Mouse (Mus musculus) heart, postnatal 0 days (tissue): ENCODE measurements around the gene Srebf2. TPM values are rescaled to one million over a fixed set of nuclear protein-coding genes. Genes with fewer than 3 reads are reported as not detected.

Experiments
- ATAC-seq: fragments of 200-750 bp; cut with Nextera tagmentation; 2 replicates; pipeline ENCODE4 v1.8.0; 2017; ENCODE audit warnings: low read depth, moderate number of reproducible peaks, moderate library complexity; ENCODE audit not compliant: insufficient read depth
- DNase-seq: peaks from one replicate; pipeline ENCODE4 v3.0.0-alpha.2; 2016; ENCODE audit warnings: low spot score
- H3K27ac ChIP-seq: fragments of 300-500 bp; sonication (generic); 2 replicates; pipeline ENCODE4 v1.5.1; 2014; ENCODE audit warnings: low read depth, mild to moderate bottlenecking
- H3K27me3 ChIP-seq: fragments of 300-500 bp; sonication (generic); 2 replicates; pipeline ENCODE4 v1.6.1; 2014; ENCODE audit warnings: low read length, mixed read lengths; ENCODE audit not compliant: control insufficient read depth, insufficient read depth
- H3K36me3 ChIP-seq: fragments of 300-500 bp; sonication (generic); replicated peaks from 2 replicates; pipeline ENCODE4 v1.6.1; 2014; ENCODE audit warnings: low read length, mixed read lengths; ENCODE audit not compliant: control insufficient read depth, insufficient read depth
- H3K4me1 ChIP-seq: fragments of 300-500 bp; sonication (generic); 2 replicates; pipeline ENCODE4 v1.6.1; 2014; ENCODE audit warnings: antibody characterized with exemption; ENCODE audit not compliant: control insufficient read depth, insufficient read depth
- H3K4me2 ChIP-seq: fragments of 300-500 bp; sonication (generic); 2 replicates; pipeline ENCODE4 v1.6.1; 2014; ENCODE audit warnings: low read depth, mild to moderate bottlenecking, low read length, moderate library complexity
- H3K4me3 ChIP-seq: fragments of 300-500 bp; sonication (generic); 2 replicates; pipeline ENCODE4 v1.5.1; 2014; ENCODE audit warnings: low read depth, low read length
- H3K9ac ChIP-seq: fragments of 300-500 bp; sonication (generic); replicated peaks from 2 replicates; pipeline ENCODE4 v1.6.1; 2014; ENCODE audit warnings: low read depth, low read length, mixed read lengths
- H3K9me3 ChIP-seq: fragments of 300-500 bp; sonication (generic); replicated peaks from 2 replicates; pipeline ENCODE4 v1.6.1; 2016; ENCODE audit warnings: low read length; ENCODE audit not compliant: control insufficient read depth
- CTCF ChIP-seq: IDR thresholded peaks from 2 replicates; pipeline ENCODE4 v1.5.1; 2016; ENCODE audit warnings: antibody characterized with exemption, control low read depth, low read depth
- EP300 ChIP-seq: IDR thresholded peaks from 2 replicates; pipeline ENCODE4 v1.6.1; 2016; ENCODE audit warnings: antibody characterized with exemption, low read depth
- WGBS: fragments of 180-500 bp; shearing (Covaris S2); extraction: QIAGEN DNeasy Blood & Tissue Kit; methylation state at CpG from one replicate; pipeline ENCODE4 v1.1.7; 2014; 5-methylcytosine and 5-hydroxymethylcytosine counted together
- polyA plus RNA-seq: library from polyadenylated mRNA; unstranded; fragments of >200 nt; fragmentation: Nextera tagmentation; extraction: Ambion mirVana; gene quantifications from 2 replicates; pipeline ENCODE4 v1.2.1, GENCODE M21; 2015
- total RNA-seq: library from RNA; depleted of rRNA; stranded (reverse); fragments of >200 nt; gene quantifications from 2 replicates; pipeline ENCODE4 v1.2.3, GENCODE M21; 2014; ENCODE audit warnings: low replicate concordance

Srebf2 gene
- total and polyA plus RNA-seq, 2 experiments from 2014 or later, result 68.3 to 90.3 TPM

- H3K27ac ChIP-seq, result peak overlapping the region; percentile 2; the same call in 1 of the 2 replicates
- H3K4me2 ChIP-seq, result no peak overlapping the region
- WGBS, result 60% methylated on average over 23 of the region's 23 CpGs
Observed at GRCm38 (mm10) chr15:82167201-82168168, 20.5 kb downstream of the Srebf2 start.

GRCm38 (mm10) chr15:82169671-82170070, 22.7 kb downstream of the Srebf2 start:
- no peak overlapping the region for H3K9ac ChIP-seq
- ATAC-seq, result no peak
- DNase-seq, result no peak
- no peak overlapping the region for H3K4me3 ChIP-seq
- TF ChIP-seq CTCF (no peak), EP300 (no peak)
- 63% methylated on average over 5 of the region's 5 CpGs for WGBS
- H3K27me3 ChIP-seq, result no peaks in the 10 kb centered on the region
- H3K9me3 ChIP-seq, result no peaks in the 10 kb centered on the region
- H3K4me2 ChIP-seq, result 0 out of 2 replicates have a peak overlapping the region, but pooled peaks have one; percentile 11
- H3K27ac ChIP-seq, result peak overlapping the region; percentile 47
- H3K36me3 ChIP-seq, result peaks cover 44% of the 10 kb centered on the region
- peaks cover 40% of the 10 kb centered on the region for H3K4me1 ChIP-seq

More at GRCm38 (mm10) chr15:82167201-82168168, 20.5 kb downstream of the Srebf2 start:
- Histone ChIP-seq H3K36me3 (peaks cover 24% of the 10 kb centered on the region), H3K4me1 (peaks cover 55% of the 10 kb centered on the region), H3K4me3 (no peak overlapping the region), H3K9me3 (no peaks in the 10 kb centered on the region), H3K9ac (0 out of 2 replicates have a peak overlapping the region, but pooled peaks have one; percentile 2), H3K27me3 (no peaks in the 10 kb centered on the region)
- DNase-seq (no peak), ATAC-seq (no peak)
- TF ChIP-seq CTCF (no peak), EP300 (no peak)

- Histone ChIP-seq H3K36me3 (peaks cover 54% of the 10 kb centered on the region), H3K4me1 (peaks cover 38% of the 10 kb centered on the region), H3K9ac (no peak overlapping the region), H3K27me3 (no peaks in the 10 kb centered on the region), H3K9me3 (no peaks in the 10 kb centered on the region), H3K27ac (peak overlapping the region; percentile 47), H3K4me2 (no peak overlapping the region), H3K4me3 (no peak overlapping the region)
- DNase-seq (peak; percentile 37), ATAC-seq (peak; percentile 70)
- no peak for TF ChIP-seq CTCF
- 0 out of 2 replicates have a peak, but pooled peaks have one; percentile 72 for TF ChIP-seq EP300
- 69% methylated on average over 36 of the region's 36 CpGs for WGBS
Observed at GRCm38 (mm10) chr15:82170437-82171377, 23.7 kb downstream of the Srebf2 start.

- Histone ChIP-seq H3K4me1 (peaks cover 20% of the 10 kb centered on the region), H3K9ac (0 out of 2 replicates have a peak overlapping the region, but pooled peaks have one; percentile 16), H3K27me3 (no peaks in the 10 kb centered on the region), H3K36me3 (peaks cover 72% of the 10 kb centered on the region), H3K4me3 (no peak overlapping the region), H3K27ac (no peak overlapping the region), H3K9me3 (no peaks in the 10 kb centered on the region), H3K4me2 (no peak overlapping the region)
- DNase-seq (no peak), ATAC-seq (no peak)
- 54% methylated on average over 8 of the region's 8 CpGs for WGBS
- TF ChIP-seq EP300 (no peak), CTCF (no peak)
Observed at GRCm38 (mm10) chr15:82172648-82173047, 25.7 kb downstream of the Srebf2 start.

- WGBS, result 88% methylated on average over 9 of the region's 9 CpGs
- Histone ChIP-seq H3K27ac (no peak overlapping the region), H3K4me1 (peaks cover 10% of the 10 kb centered on the region), H3K9me3 (no peaks in the 10 kb centered on the region), H3K9ac (no peak overlapping the region), H3K36me3 (peaks cover 94% of the 10 kb centered on the region), H3K27me3 (no peaks in the 10 kb centered on the region), H3K4me2 (no peak overlapping the region), H3K4me3 (no peak overlapping the region)
- DNase-seq (no peak), ATAC-seq (no peak)
- TF ChIP-seq EP300 (no peak), CTCF (no peak)
Observed at GRCm38 (mm10) chr15:82175091-82175490, 28.1 kb downstream of the Srebf2 start.
